Comparison of ENCODE assay signal across 8 mouse cellular contexts in genomic region chr13:49320040-49320439, GRCm38 (mm10). TPM values are rescaled to one million over a fixed set of nuclear protein-coding genes. Genes with fewer than 3 reads are reported as not detected.
DNase-seq lines count a peak whose midpoint lies in the region; ATAC-seq and TF ChIP-seq lines count a peak whose summit lies in the region.

Gene Fgd3 (minus strand): TSS chr13:49320311.

- peak within 1 kb of the TSS; percentile 16; the same call in 1 of the 2 replicates for H3K27ac ChIP-seq in gastrocnemius, adult 2 months
- H3K27ac ChIP-seq in forebrain, embryonic 12.5 days, result peak within 1 kb of the TSS; percentile 15
- H3K27ac ChIP-seq in hindbrain, postnatal 0 days, result no peak within 1 kb of the TSS; the same call in 1 of the 2 replicates
- no peak within 1 kb of the TSS for H3K27ac ChIP-seq in limb, embryonic 11.5 days (replicated peaks; ENCODE audit: low read depth, low read length)
- peak within 1 kb of the TSS; percentile 24; the same call in 1 of the 2 replicates for H3K27ac ChIP-seq in neural tube, embryonic 14.5 days (ENCODE audit: low read depth, low read length)

- no peak for TF ChIP-seq CTCF in gastrocnemius, adult 2 months (IDR thresholded peaks at IDR 0.05)
- TF ChIP-seq CTCF in hindbrain, postnatal 0 days (IDR thresholded peaks at IDR 0.05; ENCODE audit: low read depth), result no peak

- H3K9ac ChIP-seq in forebrain, embryonic 12.5 days, result peak within 1 kb of the TSS; percentile 36
- H3K9ac ChIP-seq in hindbrain, postnatal 0 days (replicated peaks; ENCODE audit: low read length), result peak within 1 kb of the TSS; percentile 15; the same call in 1 of the 2 replicates
- H3K9ac ChIP-seq in limb, embryonic 11.5 days (ENCODE audit: low read length), result peak within 1 kb of the TSS; percentile 55
- H3K9ac ChIP-seq in neural tube, embryonic 14.5 days (replicated peaks; ENCODE audit: low read depth, low read length), result peak within 1 kb of the TSS; percentile 8; the same call in 1 of the 2 replicates

- DNase-seq in gastrocnemius, adult 2 months, result peak; percentile 38
- no peak for DNase-seq in gastrocnemius, adult 18-20 months (ENCODE audit: low spot score)
- DNase-seq in hindbrain, postnatal 0 days (ENCODE audit: low spot score), result peak; percentile 88
- peak; percentile 76 for DNase-seq in limb, embryonic 11.5 days (ENCODE audit: low spot score)
- no peak for DNase-seq in c-Kit-positive CD71-positive TER-119-positive erythroid progenitor cells, embryonic 14.5 days (ENCODE audit: low spot score)

- peak within 1 kb of the TSS; percentile 48 for H3K4me2 ChIP-seq in forebrain, embryonic 12.5 days
- H3K4me2 ChIP-seq in hindbrain, postnatal 0 days (ENCODE audit: low read depth, low read length), result peak within 1 kb of the TSS; percentile 53
- peak within 1 kb of the TSS; percentile 50 for H3K4me2 ChIP-seq in limb, embryonic 11.5 days (ENCODE audit: low read depth, severe bottlenecking)
- H3K4me2 ChIP-seq in neural tube, embryonic 14.5 days (ENCODE audit: low read depth, low read length), result peak within 1 kb of the TSS; percentile 37

- 0% methylated on average over 10 of the region's 10 CpGs for WGBS in forebrain, embryonic 12.5 days
- WGBS in hindbrain, postnatal 0 days, result 6% methylated on average over 10 of the region's 10 CpGs
- WGBS in limb, embryonic 11.5 days, result 4% methylated on average over 10 of the region's 10 CpGs
- 1% methylated on average over 10 of the region's 10 CpGs for WGBS in neural tube, embryonic 14.5 days

- intact Hi-C loops in gastrocnemius, adult 2 months (cut with DNase I), result no loop called here

- no peaks in the 10 kb centered on the region for H3K36me3 ChIP-seq in forebrain, embryonic 12.5 days (replicated peaks)
- H3K36me3 ChIP-seq in hindbrain, postnatal 0 days (ENCODE audit: insufficient read depth, low read length), result no peaks in the 10 kb centered on the region
- H3K36me3 ChIP-seq in limb, embryonic 11.5 days (ENCODE audit: control insufficient read depth, insufficient read depth, low read length), result no peaks in the 10 kb centered on the region
- H3K36me3 ChIP-seq in neural tube, embryonic 14.5 days (ENCODE audit: control insufficient read depth, insufficient read depth, low read length), result no peaks in the 10 kb centered on the region

- H3K9me3 ChIP-seq in forebrain, embryonic 12.5 days, result no peaks in the 10 kb centered on the region
- H3K9me3 ChIP-seq in hindbrain, postnatal 0 days (ENCODE audit: low read length), result no peaks in the 10 kb centered on the region
- H3K9me3 ChIP-seq in limb, embryonic 11.5 days (ENCODE audit: control insufficient read depth, low read length), result no peaks in the 10 kb centered on the region
- no peaks in the 10 kb centered on the region for H3K9me3 ChIP-seq in neural tube, embryonic 14.5 days (ENCODE audit: control insufficient read depth, low read length)

- H3K27me3 ChIP-seq in forebrain, embryonic 12.5 days, result peaks cover 40% of the 10 kb centered on the region
- no peaks in the 10 kb centered on the region for H3K27me3 ChIP-seq in hindbrain, postnatal 0 days (ENCODE audit: insufficient read depth, low read length)
- H3K27me3 ChIP-seq in limb, embryonic 11.5 days (ENCODE audit: control insufficient read depth, insufficient read depth, low read length), result no peaks in the 10 kb centered on the region
- no peaks in the 10 kb centered on the region for H3K27me3 ChIP-seq in neural tube, embryonic 14.5 days (ENCODE audit: control insufficient read depth, insufficient read depth, low read length)

- no peak for ATAC-seq in activated CD4-positive, CD25-positive, alpha-beta regulatory T cell, adult 4 months
- peak; percentile 95 for ATAC-seq in forebrain, embryonic 12.5 days (ENCODE audit: low FRiP score)
- peak; percentile 95 for ATAC-seq in hindbrain, postnatal 0 days
- peak; percentile 86 for ATAC-seq in limb, embryonic 11.5 days (ENCODE audit: insufficient number of reproducible peaks, low FRiP score, low TSS enrichment, low read depth)
- peak; percentile 96 for ATAC-seq in neural tube, embryonic 14.5 days (ENCODE audit: low read depth)

- peaks cover 54% of the 10 kb centered on the region for H3K4me1 ChIP-seq in forebrain, embryonic 12.5 days
- peaks cover 14% of the 10 kb centered on the region for H3K4me1 ChIP-seq in hindbrain, postnatal 0 days (ENCODE audit: insufficient read depth, low read length)
- H3K4me1 ChIP-seq in limb, embryonic 11.5 days (ENCODE audit: control insufficient read depth, insufficient read depth, low read length), result peaks cover 9% of the 10 kb centered on the region; the same call in 1 of the 2 replicates
- H3K4me1 ChIP-seq in neural tube, embryonic 14.5 days (ENCODE audit: control insufficient read depth, insufficient read depth, low read length), result peaks cover 16% of the 10 kb centered on the region

- H3K4me3 ChIP-seq in gastrocnemius, adult 2 months, result peak within 1 kb of the TSS; percentile 43
- peak within 1 kb of the TSS; percentile 26 for H3K4me3 ChIP-seq in forebrain, embryonic 12.5 days (replicated peaks)
- peak within 1 kb of the TSS; percentile 28 for H3K4me3 ChIP-seq in hindbrain, postnatal 0 days (ENCODE audit: low read length)
- H3K4me3 ChIP-seq in limb, embryonic 11.5 days (ENCODE audit: low read depth, low read length), result peak within 1 kb of the TSS; percentile 15
- peak within 1 kb of the TSS; percentile 13 for H3K4me3 ChIP-seq in neural tube, embryonic 14.5 days (ENCODE audit: low read depth, low read length)

RNA-seq across cellular contexts. Expression of gene Fgd3, which starts in this region (rescaled TPM):
- total RNA-seq in gastrocnemius, adult 2 months (2021), result 1 to 10 TPM in 1 of 2 experiments, under 1 TPM in 1; 0.97 to 1.1 TPM
- total RNA-seq in gastrocnemius, adult 18-20 months (2021), result under 1 TPM; 0.41 to 0.90 TPM
- polyA plus RNA-seq in activated CD4-positive, CD25-positive, alpha-beta regulatory T cell, adult 4 months (2017; shearing (Covaris generic)), result 10 to 100 TPM; 11.5 to 13.7 TPM
- polyA plus RNA-seq in forebrain, embryonic 12.5 days (2016; fragmentation: Nextera tagmentation; extraction: Ambion mirVana), result 1.7 and 2.5 TPM in 2 replicates
- total RNA-seq in hindbrain, postnatal 0 days (2014; rRNA removed), result 6.3 and 8.4 TPM in 2 replicates
- 1.6 TPM in 2 replicates for polyA plus RNA-seq in hindbrain, postnatal 0 days (2015; fragmentation: Nextera tagmentation; extraction: Ambion mirVana)
- polyA plus RNA-seq in limb, embryonic 11.5 days (2014; fragmentation: Nextera tagmentation; extraction: Ambion mirVana), result 0.37 and 0.92 TPM in 2 replicates
- polyA plus RNA-seq in neural tube, embryonic 14.5 days (2014; fragmentation: Nextera tagmentation; extraction: Ambion mirVana), result 2.2 and 2.4 TPM in 2 replicates

Comparison
In these comparisons a context has a peak if more than half of its experiments do, and no peak if none do; other contexts are left out.
1. DNase-seq: peak in gastrocnemius, adult 2 months (single experiment) and hindbrain, postnatal 0 days (single experiment); none in gastrocnemius, adult 18-20 months (single experiment) and c-Kit-positive CD71-positive TER-119-positive erythroid progenitor cells, embryonic 14.5 days (single experiment).
2. Peak in DNase-seq, ATAC-seq, H3K4me3 ChIP-seq, H3K9ac ChIP-seq and H3K4me2 ChIP-seq in limb, embryonic 11.5 days; RNA of the gene not detected or under 1 TPM.
3. H3K27ac ChIP-seq: peak in gastrocnemius, adult 2 months (single experiment), forebrain, embryonic 12.5 days (single experiment) and neural tube, embryonic 14.5 days (single experiment); none in hindbrain, postnatal 0 days (single experiment) and limb, embryonic 11.5 days (single experiment).
4. Peak in every context shown above with its lines, with median percentiles within 50 percentile points of each other: H3K4me3 ChIP-seq, H3K4me2 ChIP-seq and H3K9ac ChIP-seq.